Mouse (Mus musculus): ENCODE measurements around the gene Tpra1. TPM values are rescaled to one million over a fixed set of nuclear protein-coding genes. Genes with fewer than 3 reads are reported as not detected.

Tpra1 gene
- total RNA-seq, 1 experiment = 31.0 TPM

DNA sequence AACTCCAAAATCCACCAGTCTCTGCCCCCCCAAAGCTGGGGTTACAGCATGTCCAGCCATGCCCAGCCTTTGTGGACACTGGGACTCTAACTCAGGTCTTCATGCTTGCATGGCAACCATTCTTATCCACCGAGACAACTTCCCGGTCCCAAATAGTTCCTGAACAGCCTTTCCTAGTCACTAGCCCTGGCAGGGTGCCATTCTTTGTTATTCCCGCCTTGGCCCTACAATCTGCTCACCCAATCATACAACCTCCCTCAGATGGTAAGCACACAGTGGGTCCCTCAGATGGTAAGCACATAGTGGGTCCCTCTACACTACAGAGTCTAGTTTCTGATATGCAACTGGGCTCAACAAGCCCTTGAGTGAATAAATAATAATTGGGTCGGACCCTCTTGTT lies 31.5 kb upstream of the Tpra1 start:
- Histone ChIP-seq H3K9me3 (ENCODE audit: control insufficient read depth, insufficient read depth, low read depth, low read length) (no peaks in the 10 kb centered on the region), H3K36me3 (ENCODE audit: control insufficient read depth, insufficient read depth, low read length, poor library complexity, severe bottlenecking) (no peaks in the 10 kb centered on the region), H3K4me1 (ENCODE audit: control insufficient read depth in 2 of 2, insufficient read depth in 2 of 2, low read length in 2 of 2, poor library complexity in 1 of 2) (peaks cover 0 to 3% of the 10 kb centered on the region in 2 experiments; a peak in 1 of 4 replicates), H3K4me3 (ENCODE audit: insufficient read depth in 1 of 2, low read depth in 1 of 2, low read length in 2 of 2, poor library complexity in 1 of 2, severe bottlenecking in 1 of 2) (no peak overlapping the region), H3K9ac (ENCODE audit: insufficient read depth, low read depth, low read length, poor library complexity, severe bottlenecking) (no peak overlapping the region), H3K27ac (ENCODE audit: insufficient read depth, low read depth, low read length, poor library complexity, severe bottlenecking) (no peak overlapping the region)
- TF ChIP-seq CHD2 (IDR thresholded peaks at IDR 0.05; ENCODE audit: low read depth, low read length) (no peak), MAFK (IDR thresholded peaks at IDR 0.05; ENCODE audit: insufficient read depth, low read depth, low read length) (no peak), ZC3H11A (IDR thresholded peaks at IDR 0.05; ENCODE audit: borderline replicate concordance, low read depth, low read length) (no peak), ZNF384 (IDR thresholded peaks at IDR 0.05; ENCODE audit: low read depth, low read length) (no peak), HCFC1 (IDR thresholded peaks at IDR 0.05; ENCODE audit: borderline replicate concordance, insufficient read depth, low read length) (no peak)
- no peak for DNase-seq (ENCODE audit: low read depth, low spot score)
- in situ Hi-C loops (cut with MboI; ENCODE audit: low sequenced_read_pairs in 2 of 2, unreplicated experiment in 2 of 2) = no loop called here

DNA sequence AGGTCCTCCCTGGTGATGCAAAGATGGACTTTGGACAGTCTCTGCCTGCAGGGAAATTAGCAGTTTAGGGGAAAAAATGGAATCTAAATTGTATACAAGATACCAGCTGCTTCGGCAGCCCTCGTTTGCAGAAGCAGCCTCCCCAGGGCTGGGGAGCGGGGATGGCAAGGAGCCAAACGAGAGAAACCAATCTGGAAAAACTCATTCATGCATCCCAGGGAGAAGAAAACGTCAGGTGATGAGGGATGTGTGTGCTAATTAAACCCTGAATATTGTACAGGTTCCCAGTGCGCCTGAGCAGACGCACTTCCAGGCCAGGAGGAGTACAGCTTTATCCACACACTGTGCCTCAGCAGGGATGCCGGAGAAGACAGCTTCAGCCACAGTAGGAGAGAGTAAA lies 30.5 kb upstream of the Tpra1 start:
- H3K9ac ChIP-seq (ENCODE audit: insufficient read depth, low read depth, low read length, poor library complexity, severe bottlenecking) = no peak overlapping the region
- no peak overlapping the region for H3K4me3 ChIP-seq (ENCODE audit: insufficient read depth in 1 of 2, low read depth in 1 of 2, low read length in 2 of 2, poor library complexity in 1 of 2, severe bottlenecking in 1 of 2)
- no peaks in the 10 kb centered on the region for H3K36me3 ChIP-seq (ENCODE audit: control insufficient read depth, insufficient read depth, low read length, poor library complexity, severe bottlenecking)
- no peak for TF ChIP-seq HCFC1 (IDR thresholded peaks at IDR 0.05; ENCODE audit: borderline replicate concordance, insufficient read depth, low read length)
- no peak for TF ChIP-seq ZNF384 (IDR thresholded peaks at IDR 0.05; ENCODE audit: low read depth, low read length)
- no peak for TF ChIP-seq ZC3H11A (IDR thresholded peaks at IDR 0.05; ENCODE audit: borderline replicate concordance, low read depth, low read length)
- no peak for TF ChIP-seq MAFK (IDR thresholded peaks at IDR 0.05; ENCODE audit: insufficient read depth, low read depth, low read length)
- no peak for TF ChIP-seq CHD2 (IDR thresholded peaks at IDR 0.05; ENCODE audit: low read depth, low read length)
- H3K27ac ChIP-seq (ENCODE audit: insufficient read depth, low read depth, low read length, poor library complexity, severe bottlenecking) = no peak overlapping the region
- no peaks in the 10 kb centered on the region for H3K9me3 ChIP-seq (ENCODE audit: control insufficient read depth, insufficient read depth, low read depth, low read length)
- peaks cover 0 to 3% of the 10 kb centered on the region in 2 experiments; a peak in 1 of 4 replicates for H3K4me1 ChIP-seq (ENCODE audit: control insufficient read depth in 2 of 2, insufficient read depth in 2 of 2, low read length in 2 of 2, poor library complexity in 1 of 2)
- DNase-seq (ENCODE audit: low read depth, low spot score) = no peak
- in situ Hi-C loops (cut with MboI; ENCODE audit: low sequenced_read_pairs in 2 of 2, unreplicated experiment in 2 of 2) = no loop called here

DNA sequence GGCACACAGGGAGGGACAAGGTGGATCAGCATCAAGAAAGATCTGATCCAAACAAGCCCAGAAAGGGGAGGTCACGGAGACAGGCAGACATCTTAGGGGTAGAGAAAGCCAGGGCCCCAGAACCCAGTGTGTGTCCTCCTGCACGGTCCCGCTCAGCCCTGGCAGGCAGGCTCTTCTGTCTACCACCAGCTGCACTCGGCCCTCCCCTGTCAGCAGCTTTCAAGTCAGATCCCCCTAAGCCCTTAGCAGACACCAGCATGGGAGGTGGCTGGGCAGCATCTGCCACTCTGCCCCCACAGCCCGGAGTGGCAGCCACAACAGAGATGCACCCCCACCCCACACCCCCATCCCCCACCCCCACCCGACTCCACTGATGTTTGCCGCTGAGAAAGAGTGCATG lies 29.2 kb upstream of the Tpra1 start:
- Histone ChIP-seq H3K9ac (ENCODE audit: insufficient read depth, low read depth, low read length, poor library complexity, severe bottlenecking) (no peak overlapping the region), H3K4me1 (ENCODE audit: control insufficient read depth in 2 of 2, insufficient read depth in 2 of 2, low read length in 2 of 2, poor library complexity in 1 of 2) (peaks cover 0 to 3% of the 10 kb centered on the region in 2 experiments; a peak in 1 of 4 replicates), H3K9me3 (ENCODE audit: control insufficient read depth, insufficient read depth, low read depth, low read length) (no peaks in the 10 kb centered on the region), H3K36me3 (ENCODE audit: control insufficient read depth, insufficient read depth, low read length, poor library complexity, severe bottlenecking) (no peaks in the 10 kb centered on the region), H3K4me3 (ENCODE audit: insufficient read depth in 1 of 2, low read depth in 1 of 2, low read length in 2 of 2, poor library complexity in 1 of 2, severe bottlenecking in 1 of 2) (no peak overlapping the region), H3K27ac (ENCODE audit: insufficient read depth, low read depth, low read length, poor library complexity, severe bottlenecking) (no peak overlapping the region)
- in situ Hi-C loops (cut with MboI; ENCODE audit: low sequenced_read_pairs in 2 of 2, unreplicated experiment in 2 of 2) = no loop called here
- TF ChIP-seq HCFC1 (IDR thresholded peaks at IDR 0.05; ENCODE audit: borderline replicate concordance, insufficient read depth, low read length) = no peak
- no peak for TF ChIP-seq ZC3H11A (IDR thresholded peaks at IDR 0.05; ENCODE audit: borderline replicate concordance, low read depth, low read length)
- TF ChIP-seq ZNF384 (IDR thresholded peaks at IDR 0.05; ENCODE audit: low read depth, low read length) = no peak
- no peak for TF ChIP-seq MAFK (IDR thresholded peaks at IDR 0.05; ENCODE audit: insufficient read depth, low read depth, low read length)
- TF ChIP-seq CHD2 (IDR thresholded peaks at IDR 0.05; ENCODE audit: low read depth, low read length) = no peak
- DNase-seq (ENCODE audit: low read depth, low spot score) = no peak

- Histone ChIP-seq H3K9ac (ENCODE audit: insufficient read depth, low read depth, low read length, poor library complexity, severe bottlenecking) (peak overlapping the region; percentile 59), H3K36me3 (ENCODE audit: control insufficient read depth, insufficient read depth, low read length, poor library complexity, severe bottlenecking) (no peaks in the 10 kb centered on the region), H3K4me1 (ENCODE audit: control insufficient read depth in 2 of 2, insufficient read depth in 2 of 2, low read length in 2 of 2, poor library complexity in 1 of 2) (peaks cover 0 to 3% of the 10 kb centered on the region in 2 experiments; a peak in 1 of 4 replicates), H3K27ac (ENCODE audit: insufficient read depth, low read depth, low read length, poor library complexity, severe bottlenecking) (no peak overlapping the region), H3K9me3 (ENCODE audit: control insufficient read depth, insufficient read depth, low read depth, low read length) (no peaks in the 10 kb centered on the region), H3K4me3 (ENCODE audit: insufficient read depth in 1 of 2, low read depth in 1 of 2, low read length in 2 of 2, poor library complexity in 1 of 2, severe bottlenecking in 1 of 2) (peak overlapping the region; percentile 66 to 85)
- no peak for DNase-seq (ENCODE audit: low read depth, low spot score)
- in situ Hi-C loops (cut with MboI; ENCODE audit: low sequenced_read_pairs in 2 of 2, unreplicated experiment in 2 of 2) = no loop called here
- no peak for TF ChIP-seq HCFC1 (IDR thresholded peaks at IDR 0.05; ENCODE audit: borderline replicate concordance, insufficient read depth, low read length)
- no peak for TF ChIP-seq ZC3H11A (IDR thresholded peaks at IDR 0.05; ENCODE audit: borderline replicate concordance, low read depth, low read length)
- TF ChIP-seq ZNF384 (IDR thresholded peaks at IDR 0.05; ENCODE audit: low read depth, low read length) = no peak
- TF ChIP-seq MAFK (IDR thresholded peaks at IDR 0.05; ENCODE audit: insufficient read depth, low read depth, low read length) = no peak
- TF ChIP-seq CHD2 (IDR thresholded peaks at IDR 0.05; ENCODE audit: low read depth, low read length) = no peak
Measured at GRCm38 (mm10) chr6:88873965-88874867, 27.8 kb upstream of the Tpra1 start.

All from ES-E14 (cell line).